Mouse (Mus musculus): ENCODE measurements at regions not wholly inside any gene's neighbourhood (a gene's known extent, or its start where the extent isn't known, plus 50 kb on each side); places are given as distances from the start of the nearest gene placed in this dataset.
A peak's percentile ranks its signal among the peaks of the same experiment; 100 is the strongest.

- Histone ChIP-seq H3K36me3 (no peaks in the 10 kb centered on the region), H3K4me1 (no peaks in the 10 kb centered on the region), H3K4me2 (no peak overlapping the region), H3K27ac (no peak overlapping the region), H3K9me3 (replicated peaks) (no peaks in the 10 kb centered on the region), H3K4me3 (replicated peaks) (no peak overlapping the region), H3K27me3 (no peaks in the 10 kb centered on the region), H3K9ac (no peak overlapping the region)
- 91% methylated on average over 6 of the region's 6 CpGs for WGBS
- no peak for ATAC-seq (replicated peaks; ENCODE audit: low FRiP score)
These were observed 320.2 kb upstream of the Ubash3b start for GRCm38 (mm10) chr9:41481611-41482266.

GRCm38 (mm10) chr9:41479854-41480749 lies 318.6 kb upstream of the Ubash3b start:
- no peaks in the 10 kb centered on the region for H3K9me3 ChIP-seq (replicated peaks)
- no peak overlapping the region for H3K9ac ChIP-seq
- 60% methylated on average over 13 of the region's 13 CpGs for WGBS
- no peak overlapping the region for H3K27ac ChIP-seq
- H3K4me1 ChIP-seq = peaks cover 1% of the 10 kb centered on the region
- no peaks in the 10 kb centered on the region for H3K36me3 ChIP-seq
- no peak for ATAC-seq (replicated peaks; ENCODE audit: low FRiP score)
- no peaks in the 10 kb centered on the region for H3K27me3 ChIP-seq
- H3K4me3 ChIP-seq (replicated peaks) = no peak overlapping the region
- no peak overlapping the region for H3K4me2 ChIP-seq

- Histone ChIP-seq H3K4me3 (replicated peaks) (no peak overlapping the region), H3K27ac (no peak overlapping the region), H3K9me3 (replicated peaks) (no peaks in the 10 kb centered on the region), H3K4me1 (peaks cover 10% of the 10 kb centered on the region), H3K27me3 (no peaks in the 10 kb centered on the region), H3K4me2 (no peak overlapping the region), H3K36me3 (no peaks in the 10 kb centered on the region), H3K9ac (no peak overlapping the region)
- ATAC-seq (replicated peaks; ENCODE audit: low FRiP score) = no peak
- WGBS = 96% methylated on average over 5 of the region's 5 CpGs
These were observed 317.6 kb upstream of the Ubash3b start for GRCm38 (mm10) chr9:41479085-41479484.

DNA sequence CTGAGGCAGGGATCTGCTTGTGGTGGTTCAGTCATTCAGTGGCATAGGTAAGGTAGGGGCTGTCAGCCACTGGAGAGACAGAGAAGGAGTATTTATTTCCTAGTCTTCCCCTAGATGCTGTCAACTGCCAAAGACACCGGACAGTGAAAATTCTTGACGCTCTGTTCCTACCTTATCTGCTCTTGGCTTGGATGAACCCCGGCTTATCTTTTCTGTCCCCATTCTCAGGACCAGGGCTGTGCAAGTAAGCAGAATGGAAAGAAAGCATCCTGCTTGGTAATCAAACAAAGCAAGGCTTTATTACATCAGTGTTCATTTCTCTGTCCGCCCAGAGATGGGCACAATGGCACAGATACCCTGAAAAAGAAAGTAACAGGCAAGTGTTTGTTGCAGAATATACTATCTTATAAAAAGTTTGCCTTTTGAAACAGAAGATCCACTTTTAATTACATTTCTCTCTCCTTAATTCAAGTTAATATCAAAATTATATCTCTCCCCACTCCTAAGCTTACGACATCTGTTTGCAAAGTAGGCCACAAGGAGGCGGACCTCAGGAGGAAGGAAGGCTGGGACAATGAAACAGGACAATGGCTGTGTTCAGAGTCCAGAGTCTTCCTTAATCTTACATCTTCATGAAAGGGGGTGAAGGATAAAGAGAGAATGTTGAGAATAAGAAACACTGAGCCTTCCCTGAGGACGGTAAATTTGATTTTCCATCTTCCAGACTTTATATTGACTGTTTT lies 316.8 kb upstream of the Ubash3b start:
- Histone ChIP-seq H3K9ac (no peak overlapping the region), H3K4me1 (peaks cover 10% of the 10 kb centered on the region), H3K27me3 (no peaks in the 10 kb centered on the region), H3K4me2 (no peak overlapping the region), H3K9me3 (replicated peaks) (no peaks in the 10 kb centered on the region), H3K36me3 (no peaks in the 10 kb centered on the region), H3K27ac (no peak overlapping the region), H3K4me3 (replicated peaks) (no peak overlapping the region)
- ATAC-seq (replicated peaks; ENCODE audit: low FRiP score) = no peak
- WGBS = 94% methylated on average over 7 of the region's 7 CpGs

DNA sequence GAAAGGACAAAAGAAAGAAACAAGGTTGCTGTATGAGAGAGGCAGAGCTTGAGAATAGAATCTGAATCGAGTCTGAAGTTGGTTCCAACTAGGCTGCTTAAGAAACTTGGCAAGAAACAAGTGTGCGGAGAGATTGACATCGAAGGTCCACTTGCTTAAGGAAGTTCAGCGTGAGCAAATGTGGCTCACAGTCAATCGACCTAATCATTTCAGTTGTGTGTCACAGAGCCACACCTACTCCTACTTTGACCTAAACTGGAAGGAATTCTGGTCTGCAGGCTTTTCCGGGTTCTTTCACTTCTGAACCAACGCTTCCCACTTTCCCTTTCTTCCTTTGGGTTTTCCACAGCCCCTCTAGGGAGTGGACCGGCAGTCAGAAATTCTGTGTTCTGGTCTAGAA lies 313.8 kb upstream of the Ubash3b start:
- peak overlapping the region; percentile 41; the same call in 1 of the 2 replicates for H3K27ac ChIP-seq
- no peaks in the 10 kb centered on the region for H3K27me3 ChIP-seq
- no peaks in the 10 kb centered on the region for H3K36me3 ChIP-seq
- no peak overlapping the region for H3K9ac ChIP-seq
- H3K4me3 ChIP-seq (replicated peaks) = 0 out of 2 replicates have a peak overlapping the region, but pooled peaks have one; percentile 21
- WGBS = 69% methylated on average over 8 of the region's 8 CpGs
- peaks cover 12% of the 10 kb centered on the region for H3K4me1 ChIP-seq
- no peaks in the 10 kb centered on the region for H3K9me3 ChIP-seq (replicated peaks)
- H3K4me2 ChIP-seq = peak overlapping the region; percentile 42
- ATAC-seq (replicated peaks; ENCODE audit: low FRiP score) = no peak

GRCm38 (mm10) chr9:41474945-41475297 lies 313.4 kb upstream of the Ubash3b start:
- H3K9me3 ChIP-seq (replicated peaks) = no peaks in the 10 kb centered on the region
- peaks cover 16% of the 10 kb centered on the region for H3K4me1 ChIP-seq
- peak overlapping the region; percentile 42 for H3K4me2 ChIP-seq
- 68% methylated on average over 6 of the region's 6 CpGs for WGBS
- no peak overlapping the region for H3K9ac ChIP-seq
- peak overlapping the region; percentile 21; the same call in 1 of the 2 replicates for H3K4me3 ChIP-seq (replicated peaks)
- H3K27me3 ChIP-seq = no peaks in the 10 kb centered on the region
- no peaks in the 10 kb centered on the region for H3K36me3 ChIP-seq
- H3K27ac ChIP-seq = peak overlapping the region; percentile 41
- ATAC-seq (replicated peaks; ENCODE audit: low FRiP score) = peak; percentile 2; the same call in 1 of the 2 replicates

DNA sequence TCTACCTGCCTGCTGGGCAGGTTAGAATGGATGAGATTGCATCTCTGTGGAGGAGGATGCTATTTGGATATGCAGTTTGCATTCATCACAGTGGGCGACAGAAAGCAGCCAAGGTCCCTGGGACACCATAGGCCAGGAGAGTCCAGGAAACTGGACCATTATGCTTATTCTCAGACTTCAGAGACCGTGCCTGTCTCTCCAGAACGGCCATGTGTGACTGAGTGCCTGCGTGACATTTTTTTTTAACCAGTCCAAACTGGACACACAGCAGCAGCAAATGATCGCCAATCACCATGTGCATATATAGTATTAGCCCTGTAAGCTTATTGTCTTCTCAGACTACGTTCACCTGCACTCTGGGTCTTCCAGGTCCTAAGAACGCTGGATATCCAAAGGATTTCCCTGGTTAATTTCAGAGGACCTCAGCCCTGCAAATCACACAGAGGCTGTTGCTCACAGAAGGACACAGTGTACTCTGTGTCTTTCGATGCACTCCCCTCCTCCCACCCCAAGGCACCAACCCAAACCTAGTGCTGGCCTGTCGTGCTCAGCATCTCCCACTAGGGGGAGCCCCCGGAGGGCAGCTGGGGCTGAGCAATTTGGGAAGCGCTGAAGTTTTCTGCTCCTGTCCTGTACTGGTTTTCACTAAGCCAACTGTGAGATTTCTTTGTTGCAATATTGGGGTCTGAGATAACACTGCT lies 312.9 kb upstream of the Ubash3b start:
- Histone ChIP-seq H3K27me3 (no peaks in the 10 kb centered on the region), H3K4me2 (peak overlapping the region; percentile 42), H3K9ac (no peak overlapping the region), H3K4me3 (replicated peaks) (0 out of 2 replicates have a peak overlapping the region, but pooled peaks have one; percentile 21), H3K27ac (peak overlapping the region; percentile 41), H3K36me3 (no peaks in the 10 kb centered on the region), H3K4me1 (peaks cover 22% of the 10 kb centered on the region), H3K9me3 (replicated peaks) (no peaks in the 10 kb centered on the region)
- WGBS = 42% methylated on average over 11 of the region's 11 CpGs
- peak; percentile 76; the same call in 1 of the 2 replicates for ATAC-seq (replicated peaks; ENCODE audit: low FRiP score)

DNA sequence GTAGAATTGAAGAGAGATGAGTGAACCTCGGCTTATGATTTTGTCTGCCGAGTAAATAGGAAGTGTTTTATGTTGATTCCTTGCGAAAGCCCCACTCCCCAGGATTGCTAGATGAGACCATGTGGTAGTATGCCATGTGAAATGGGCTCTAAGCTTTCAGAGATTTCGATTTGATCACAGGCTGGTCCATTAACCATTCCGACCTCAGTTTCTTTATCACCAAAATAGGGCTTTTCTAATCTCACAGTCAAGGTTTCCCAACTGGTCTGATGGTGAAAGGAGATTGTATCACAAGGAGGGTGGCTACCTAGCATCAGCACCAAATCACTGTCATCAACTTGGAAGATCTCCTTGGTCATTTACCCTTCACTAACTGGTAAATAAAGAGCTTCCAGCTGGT lies 312.0 kb upstream of the Ubash3b start:
- Histone ChIP-seq H3K4me2 (no peak overlapping the region), H3K27ac (no peak overlapping the region), H3K4me3 (replicated peaks) (no peak overlapping the region), H3K9ac (no peak overlapping the region), H3K36me3 (no peaks in the 10 kb centered on the region), H3K4me1 (peaks cover 25% of the 10 kb centered on the region), H3K9me3 (replicated peaks) (no peaks in the 10 kb centered on the region), H3K27me3 (no peaks in the 10 kb centered on the region)
- 88% methylated on average over 5 of the region's 5 CpGs for WGBS
- no peak for ATAC-seq (replicated peaks; ENCODE audit: low FRiP score)

DNA sequence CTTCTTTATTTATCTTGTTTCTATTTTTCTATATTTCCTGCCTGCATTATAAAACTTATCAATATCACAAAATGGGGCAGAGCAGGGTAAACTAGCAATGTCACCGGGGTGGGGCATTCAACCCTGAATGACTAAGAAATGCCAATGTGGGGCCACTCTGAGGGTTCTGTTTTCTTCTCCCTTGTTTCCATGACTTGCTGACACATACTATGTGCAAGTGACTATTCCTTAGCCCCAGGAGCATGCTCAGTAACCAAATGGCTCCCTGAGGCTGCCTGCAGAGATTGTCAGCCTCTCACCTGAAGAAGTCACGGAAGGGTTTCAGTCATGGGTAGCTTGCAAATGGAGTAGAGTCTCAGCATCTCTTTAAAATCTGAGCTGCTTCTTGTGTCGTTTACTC lies 309.8 kb upstream of the Ubash3b start:
- H3K4me3 ChIP-seq (replicated peaks) = no peak overlapping the region
- H3K9me3 ChIP-seq (replicated peaks) = no peaks in the 10 kb centered on the region
- H3K9ac ChIP-seq = no peak overlapping the region
- no peaks in the 10 kb centered on the region for H3K27me3 ChIP-seq
- H3K4me1 ChIP-seq = peaks cover 25% of the 10 kb centered on the region
- no peak overlapping the region for H3K4me2 ChIP-seq
- no peaks in the 10 kb centered on the region for H3K36me3 ChIP-seq
- 92% methylated on average over 3 of the region's 3 CpGs for WGBS
- no peak for ATAC-seq (replicated peaks; ENCODE audit: low FRiP score)
- H3K27ac ChIP-seq = no peak overlapping the region

DNA sequence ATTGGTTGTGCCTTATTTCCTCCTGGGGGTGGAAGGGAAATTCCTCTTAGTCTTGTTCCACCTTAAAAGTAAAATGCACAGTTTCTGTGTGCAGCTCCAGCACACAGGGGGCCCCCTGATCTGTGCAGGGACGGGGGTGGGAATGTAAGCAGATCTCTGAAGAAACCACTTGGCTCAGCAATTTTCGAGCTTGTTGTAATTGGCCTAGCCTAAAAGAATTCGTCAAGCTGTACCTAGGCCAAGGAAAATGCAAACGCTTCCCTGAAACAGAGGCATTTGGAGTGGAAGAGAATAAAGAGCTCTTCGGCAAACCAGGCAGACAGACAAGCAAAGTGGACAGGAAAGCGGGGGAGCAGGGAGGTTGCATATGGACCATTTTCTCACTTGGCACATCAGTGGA lies 308.5 kb upstream of the Ubash3b start:
- Histone ChIP-seq H3K9me3 (replicated peaks) (no peaks in the 10 kb centered on the region), H3K27ac (peak overlapping the region; percentile 68), H3K36me3 (no peaks in the 10 kb centered on the region), H3K4me3 (replicated peaks) (no peak overlapping the region), H3K4me2 (no peak overlapping the region), H3K4me1 (peaks cover 23% of the 10 kb centered on the region), H3K9ac (no peak overlapping the region), H3K27me3 (no peaks in the 10 kb centered on the region)
- ATAC-seq (replicated peaks; ENCODE audit: low FRiP score) = 0 out of 2 replicates have a peak, but pooled peaks have one; percentile 49
- 39% methylated on average over 6 of the region's 6 CpGs for WGBS

- no peaks in the 10 kb centered on the region for H3K27me3 ChIP-seq
- peaks cover 18% of the 10 kb centered on the region for H3K4me1 ChIP-seq
- H3K36me3 ChIP-seq = no peaks in the 10 kb centered on the region
- no peak for ATAC-seq (replicated peaks; ENCODE audit: low FRiP score)
- 70% methylated on average over 5 of the region's 5 CpGs for WGBS
- no peaks in the 10 kb centered on the region for H3K9me3 ChIP-seq (replicated peaks)
- H3K4me2 ChIP-seq = no peak overlapping the region
- H3K27ac ChIP-seq = peak overlapping the region; percentile 68
- no peak overlapping the region for H3K4me3 ChIP-seq (replicated peaks)
- H3K9ac ChIP-seq = no peak overlapping the region
These were observed 307.9 kb upstream of the Ubash3b start for GRCm38 (mm10) chr9:41469414-41469813.

Measured in kidney, embryonic 15.5 days (tissue).